Mouse (Mus musculus) ES-E14 (cell line): Measurements from ENCODE around the gene Ppp1cb. TPM values are rescaled to one million over a fixed set of nuclear protein-coding genes. Genes with fewer than 3 reads are reported as not detected.

Source experiments
- DNase-seq: peaks from one replicate; pipeline ENCODE4 v3.0.0-alpha.2; 2013; ENCODE audit warnings: low read depth, low spot score
- H3K27ac ChIP-seq: 2 replicates; pipeline ENCODE4 v1.5.1; 2012; ENCODE audit warnings: low read depth, mild to moderate bottlenecking, low read length, moderate library complexity, mixed read lengths; ENCODE audit not compliant: poor library complexity, insufficient read depth, severe bottlenecking
- H3K36me3 ChIP-seq: 2 replicates; pipeline ENCODE4 v1.6.1; 2012; ENCODE audit warnings: mild to moderate bottlenecking, low read length, moderate library complexity, mixed read lengths; ENCODE audit not compliant: control insufficient read depth, poor library complexity, insufficient read depth, severe bottlenecking
- H3K4me1 ChIP-seq, 2 experiments: fragments of 150-350 bp in 1 of 2; sonication (generic) in 1 of 2; 2 replicates each; pipeline ENCODE4 v1.6.1; 2012; ENCODE audit warnings: low read length in 2 of 2, mild to moderate bottlenecking in 1 of 2, mixed read lengths in 1 of 2; ENCODE audit not compliant: control insufficient read depth in 2 of 2, insufficient read depth in 2 of 2, poor library complexity in 1 of 2
- H3K4me3 ChIP-seq, 2 experiments: fragments of 150-350 bp in 1 of 2; sonication (generic) in 1 of 2; 2 replicates each; pipeline ENCODE4 v1.5.1; 2012; ENCODE audit warnings: low read length in 2 of 2, low read depth in 1 of 2, mild to moderate bottlenecking in 1 of 2, mixed read lengths in 1 of 2; ENCODE audit not compliant: insufficient read depth in 1 of 2, poor library complexity in 1 of 2, severe bottlenecking in 1 of 2
- H3K9ac ChIP-seq: 2 replicates; pipeline ENCODE4 v1.6.1; 2012; ENCODE audit warnings: low read depth, mild to moderate bottlenecking, low read length, mixed read lengths; ENCODE audit not compliant: poor library complexity, insufficient read depth, severe bottlenecking
- H3K9me3 ChIP-seq: fragments of 150-350 bp; sonication (generic); 2 replicates; pipeline ENCODE4 v1.6.1; 2012; ENCODE audit warnings: low read depth, mild to moderate bottlenecking, low read length; ENCODE audit not compliant: control insufficient read depth, insufficient read depth
- CHD2 ChIP-seq: IDR thresholded peaks from 2 replicates; pipeline ENCODE4 v1.6.1; 2014; ENCODE audit warnings: mild to moderate bottlenecking, low read depth, low read length, inconsistent platforms
- HCFC1 ChIP-seq: IDR thresholded peaks from 2 replicates; pipeline ENCODE4 v1.6.1; 2012; ENCODE audit warnings: low read length, inconsistent platforms, borderline replicate concordance; ENCODE audit not compliant: insufficient read depth
- MAFK ChIP-seq: IDR thresholded peaks from 2 replicates; pipeline ENCODE4 v1.6.1; 2014; ENCODE audit warnings: mild to moderate bottlenecking, low read depth, low read length, inconsistent platforms; ENCODE audit not compliant: insufficient read depth
- ZC3H11A ChIP-seq: IDR thresholded peaks from 2 replicates; pipeline ENCODE4 v1.6.1; 2012; ENCODE audit warnings: low read depth, mild to moderate bottlenecking, inconsistent platforms, low read length, borderline replicate concordance
- ZNF384 ChIP-seq: IDR thresholded peaks from 2 replicates; pipeline ENCODE4 v1.6.1; 2012; ENCODE audit warnings: low read depth, low read length, inconsistent platforms
- in situ Hi-C, 2 experiments: fragments of 600-800 bp; cut with MboI; formaldehyde crosslinking; loops; one replicate each; pipeline ENCODE4 v1.15.1; 2025; ENCODE audit warnings: low sequenced_read_pairs in 2 of 2, inconsistent platforms in 1 of 2; ENCODE audit not compliant: unreplicated experiment in 2 of 2
- total RNA-seq: library from RNA; depleted of rRNA; stranded (reverse); fragments of 300-350 nt; gene quantifications from 2 replicates; pipeline ENCODE4 v1.2.3, GENCODE M21; 2012

Ppp1cb gene
- total RNA-seq, 1 experiment = 108 TPM

GRCm38 (mm10) chr5:32485430-32485829 lies 26.8 kb downstream of the Ppp1cb start:
- peaks cover 17% of the 10 kb centered on the region for H3K36me3 ChIP-seq

GRCm38 (mm10) chr5:32488044-32488443 lies 29.4 kb downstream of the Ppp1cb start:
- Histone ChIP-seq H3K4me1 (no peaks in the 10 kb centered on the region), H3K36me3 (peaks cover 17% of the 10 kb centered on the region), H3K9me3 (no peaks in the 10 kb centered on the region), H3K9ac (no peak overlapping the region), H3K27ac (no peak overlapping the region), H3K4me3 (no peak overlapping the region)
- in situ Hi-C loops = no loop called here
- TF ChIP-seq ZC3H11A (no peak), CHD2 (no peak), ZNF384 (no peak), HCFC1 (no peak), MAFK (no peak)
- DNase-seq = no peak

More at GRCm38 (mm10) chr5:32485430-32485829, 26.8 kb downstream of the Ppp1cb start:
- H3K9me3 ChIP-seq = no peaks in the 10 kb centered on the region
- no peak overlapping the region for H3K9ac ChIP-seq
- TF ChIP-seq HCFC1 (no peak), CHD2 (no peak), MAFK (no peak), ZNF384 (no peak), ZC3H11A (no peak)
- in situ Hi-C loops = no loop called here
- no peak overlapping the region for H3K4me3 ChIP-seq
- no peak for DNase-seq
- no peaks in the 10 kb centered on the region for H3K4me1 ChIP-seq
- H3K27ac ChIP-seq = no peak overlapping the region

- no peak for DNase-seq
- Histone ChIP-seq H3K27ac (no peak overlapping the region), H3K9ac (no peak overlapping the region), H3K9me3 (no peaks in the 10 kb centered on the region), H3K4me3 (no peak overlapping the region), H3K36me3 (peaks cover 2% of the 10 kb centered on the region; the same call in 1 of the 2 replicates), H3K4me1 (no peaks in the 10 kb centered on the region)
- in situ Hi-C loops = no loop called here
- TF ChIP-seq ZNF384 (no peak), MAFK (no peak), CHD2 (no peak), HCFC1 (no peak), ZC3H11A (no peak)
Observed at GRCm38 (mm10) chr5:32494084-32494700, 35.5 kb downstream of the Ppp1cb start.

- no peak for DNase-seq
- in situ Hi-C loops = loop anchor here in 1 of 2 experiments (25.0 kb wide), 1 partner anchor 171 kb away; no protein-coding TSS in a partner anchor
Observed at GRCm38 (mm10) chr5:32508766-32509165, 50.1 kb downstream of the Ppp1cb start.

More at GRCm38 (mm10) chr5:32508766-32509165, 50.1 kb downstream of the Ppp1cb start:
- Histone ChIP-seq H3K36me3 (no peaks in the 10 kb centered on the region), H3K4me1 (no peaks in the 10 kb centered on the region), H3K27ac (no peak overlapping the region), H3K9me3 (no peaks in the 10 kb centered on the region), H3K4me3 (no peak overlapping the region), H3K9ac (no peak overlapping the region)
- no peak for TF ChIP-seq CHD2
- no peak for TF ChIP-seq HCFC1
- TF ChIP-seq ZC3H11A = no peak
- no peak for TF ChIP-seq ZNF384
